Comparison of ENCODE assay signal across 11 mouse cellular contexts in the genomic region with DNA sequence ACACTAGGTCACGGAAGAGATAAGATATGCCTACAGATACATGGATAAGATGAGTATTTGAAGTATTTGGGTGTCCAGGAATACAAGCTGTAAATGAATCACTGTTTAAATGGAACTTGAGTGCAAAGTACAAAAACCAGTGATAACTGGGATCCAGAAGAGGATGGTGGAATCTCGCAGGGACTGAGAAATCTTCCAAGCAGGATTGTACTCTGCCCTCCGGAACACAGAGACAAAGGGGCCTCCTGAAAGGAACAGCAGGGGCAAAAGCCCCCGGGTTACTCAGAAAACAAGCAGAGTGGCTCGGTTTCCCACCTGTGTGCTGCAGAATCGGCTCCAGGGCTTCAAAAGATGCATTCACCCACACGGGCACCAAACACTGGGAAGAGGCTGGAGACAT.
"Had no signal": no experiment of that assay in that cellular context is flagged by ENCODE, and none has a peak within 500 bp of the region (broad histone marks: within the 10 kb centered on the region; RNA-seq: fewer than 3 reads in every experiment).

No protein-coding gene starts in this region.

- H3K9me3 ChIP-seq: limb, embryonic 15.5 days; liver, embryonic 12.5 days; midbrain, embryonic 15.5 days had no signal

- DNase-seq: layer of hippocampus, postnatal 36 days; lung, embryonic 14.5 days; lung, postnatal 10 days; lung, postnatal 4 days; right cerebral cortex, postnatal 14 days; thymus, postnatal 4 days had no signal

- H3K4me3 ChIP-seq: limb, embryonic 15.5 days; liver, embryonic 12.5 days; midbrain, embryonic 15.5 days had no signal

- H3K9ac ChIP-seq: limb, embryonic 15.5 days; liver, embryonic 12.5 days; lung, embryonic 14.5 days; midbrain, embryonic 15.5 days had no signal

- H3K4me2 ChIP-seq: limb, embryonic 15.5 days; liver, embryonic 12.5 days; lung, embryonic 14.5 days; midbrain, embryonic 11.5 days; midbrain, embryonic 15.5 days had no signal

- H3K27ac ChIP-seq: limb, embryonic 15.5 days; liver, embryonic 12.5 days; midbrain, embryonic 15.5 days had no signal

- H3K4me1 ChIP-seq: liver, embryonic 12.5 days; midbrain, embryonic 15.5 days had no signal

- H3K27me3 ChIP-seq: limb, embryonic 15.5 days; liver, embryonic 12.5 days; midbrain, embryonic 15.5 days had no signal

- ATAC-seq: inflammation-experienced regulatory T-cells, adult 6 months; liver, embryonic 12.5 days; midbrain, embryonic 15.5 days had no signal

- H3K36me3 ChIP-seq: limb, embryonic 15.5 days; liver, embryonic 12.5 days; midbrain, embryonic 15.5 days had no signal
